Mouse (Mus musculus) heart, embryonic 13.5 days (tissue): ENCODE results near the gene Itgb4. TPM values are rescaled to one million over a fixed set of nuclear protein-coding genes. Genes with fewer than 3 reads are reported as not detected.

Experiments used
- ATAC-seq: fragments of 200-750 bp; cut with Nextera tagmentation; 2 replicates; pipeline ENCODE4 v1.8.0; 2017; ENCODE audit warnings: moderate TSS enrichment; ENCODE audit not compliant: insufficient number of reproducible peaks, low FRiP score, low TSS enrichment; ENCODE audit errors: extremely low read depth
- H3K27ac ChIP-seq: fragments of 300-500 bp; sonication (generic); replicated peaks from 2 replicates; pipeline ENCODE4 v1.5.1; 2015; ENCODE audit warnings: moderate library complexity, mild to moderate bottlenecking, inconsistent platforms
- H3K27me3 ChIP-seq: fragments of 300-500 bp; sonication (generic); replicated peaks from 2 replicates; pipeline ENCODE4 v1.6.1; 2015; ENCODE audit warnings: mild to moderate bottlenecking, inconsistent platforms
- H3K36me3 ChIP-seq: fragments of 300-500 bp; sonication (generic); 2 replicates; pipeline ENCODE4 v1.6.1; 2015; ENCODE audit warnings: mild to moderate bottlenecking, inconsistent platforms
- H3K4me1 ChIP-seq: fragments of 300-500 bp; sonication (generic); 2 replicates; pipeline ENCODE4 v1.6.1; 2015; ENCODE audit warnings: inconsistent platforms
- H3K4me2 ChIP-seq: fragments of 300-500 bp; sonication (generic); 2 replicates; pipeline ENCODE4 v1.6.1; 2015; ENCODE audit warnings: inconsistent platforms, mild to moderate bottlenecking, moderate library complexity
- H3K4me3 ChIP-seq: fragments of 300-500 bp; sonication (generic); 2 replicates; pipeline ENCODE4 v1.5.1; 2015; ENCODE audit warnings: moderate library complexity, mild to moderate bottlenecking, inconsistent platforms
- H3K9ac ChIP-seq: fragments of 300-500 bp; sonication (generic); 2 replicates; pipeline ENCODE4 v1.6.1; 2015; ENCODE audit warnings: inconsistent platforms, mild to moderate bottlenecking, moderate library complexity
- H3K9me3 ChIP-seq: fragments of 300-500 bp; sonication (generic); 2 replicates; pipeline ENCODE4 v1.6.1; 2016; ENCODE audit warnings: inconsistent platforms
- WGBS: fragments of 180-500 bp; shearing (Covaris S2); methylation state at CpG from one replicate; pipeline ENCODE4 v1.1.7; 2015; ENCODE audit warnings: mixed read lengths; 5-methylcytosine and 5-hydroxymethylcytosine counted together
- polyA plus RNA-seq: library from polyadenylated mRNA; unstranded; fragments of >200 nt; fragmentation: Nextera tagmentation; extraction: Ambion mirVana; gene quantifications from 2 replicates; pipeline ENCODE4 v1.2.1, GENCODE M21; 2015

The Itgb4 gene
- polyA plus RNA-seq, 1 experiment from 2014 or later = 1.1 TPM

GRCm38 (mm10) chr11:116053510-116054229, 79.2 kb downstream of the Itgb4 start:
- Histone ChIP-seq H3K9ac (no peak overlapping the region; the same call in 1 of the 2 replicates), H3K4me1 (peaks cover 26% of the 10 kb centered on the region), H3K9me3 (no peaks in the 10 kb centered on the region), H3K4me2 (no peak overlapping the region), H3K4me3 (no peak overlapping the region), H3K36me3 (peaks cover 100% of the 10 kb centered on the region), H3K27me3 (no peaks in the 10 kb centered on the region), H3K27ac (no peak overlapping the region)
- WGBS = 79% methylated on average over 9 of the region's 9 CpGs
- no peak for ATAC-seq

GRCm38 (mm10) chr11:116055873-116056272, 81.4 kb downstream of the Itgb4 start:
- Histone ChIP-seq H3K9me3 (no peaks in the 10 kb centered on the region), H3K9ac (no peak overlapping the region), H3K4me2 (no peak overlapping the region), H3K27ac (no peak overlapping the region), H3K4me1 (peaks cover 27% of the 10 kb centered on the region), H3K4me3 (no peak overlapping the region), H3K27me3 (no peaks in the 10 kb centered on the region), H3K36me3 (peaks cover 100% of the 10 kb centered on the region)
- WGBS = 83% methylated on average over 11 of the region's 11 CpGs
- no peak for ATAC-seq

GRCm38 (mm10) chr11:116057237-116057881, 82.8 kb downstream of the Itgb4 start:
- Histone ChIP-seq H3K27me3 (no peaks in the 10 kb centered on the region), H3K27ac (peak overlapping the region; percentile 39), H3K9ac (no peak overlapping the region), H3K4me2 (no peak overlapping the region), H3K4me1 (peaks cover 27% of the 10 kb centered on the region), H3K4me3 (no peak overlapping the region), H3K36me3 (peaks cover 100% of the 10 kb centered on the region), H3K9me3 (no peaks in the 10 kb centered on the region)
- ATAC-seq = no peak
- WGBS = 29% methylated on average over 4 of the region's 4 CpGs

Other genes starting within 250 kb of the Itgb4 start
- gene Tmem94, start 209.3 kb upstream of the Itgb4 start, polyA plus RNA-seq = 34.3 and 39.4 TPM in 2 replicates
- gene Caskin2, start 161.1 kb upstream of the Itgb4 start, polyA plus RNA-seq = 20.0 and 20.1 TPM in 2 replicates
- gene Tsen54, start 160.0 kb upstream of the Itgb4 start, polyA plus RNA-seq = 24.4 and 27.5 TPM in 2 replicates
- gene Llgl2, start 150.7 kb upstream of the Itgb4 start, polyA plus RNA-seq = 18.9 and 19.0 TPM in 2 replicates
- 0.17 and 0.27 TPM in 2 replicates for gene Myo15b, start 116.3 kb upstream of the Itgb4 start, polyA plus RNA-seq
- 20.0 and 24.2 TPM in 2 replicates for gene Smim5, start 74.7 kb upstream of the Itgb4 start, polyA plus RNA-seq
- gene Smim6, start 62.7 kb upstream of the Itgb4 start, polyA plus RNA-seq = 1.4 TPM in 2 replicates
- 23.3 and 24.8 TPM in 2 replicates for gene Sap30bp, start 41.4 kb upstream of the Itgb4 start, polyA plus RNA-seq
- gene Recql5, start 41.2 kb upstream of the Itgb4 start, polyA plus RNA-seq = 11.6 and 12.7 TPM in 2 replicates
- gene Galk1, start 38.0 kb downstream of the Itgb4 start, polyA plus RNA-seq = 150 and 178 TPM in 2 replicates
- gene H3f3b, start 53.3 kb downstream of the Itgb4 start, polyA plus RNA-seq = 647 and 691 TPM in 2 replicates
- gene Unk, start 55.6 kb downstream of the Itgb4 start, polyA plus RNA-seq = 22.8 and 23.9 TPM in 2 replicates
- 1.5 and 2.3 TPM in 2 replicates for gene Unc13d, start 103.3 kb downstream of the Itgb4 start, polyA plus RNA-seq
- 134 and 138 TPM in 2 replicates for gene Wbp2, start 112.3 kb downstream of the Itgb4 start, polyA plus RNA-seq
- 46.1 and 51.1 TPM in 2 replicates for gene Trim47, start 152.5 kb downstream of the Itgb4 start, polyA plus RNA-seq
- gene Trim65, start 156.4 kb downstream of the Itgb4 start, polyA plus RNA-seq = 4.2 and 4.3 TPM in 2 replicates
- gene Mrpl38, start 164.2 kb downstream of the Itgb4 start, polyA plus RNA-seq = 82.4 and 92.2 TPM in 2 replicates
- gene Fbf1, start 193.5 kb downstream of the Itgb4 start, polyA plus RNA-seq = 22.8 and 24.4 TPM in 2 replicates
- gene Ten1, start 224.1 kb downstream of the Itgb4 start, polyA plus RNA-seq = 82.1 and 88.7 TPM in 2 replicates
- 29.0 and 31.0 TPM in 2 replicates for gene Acox1, start 224.3 kb downstream of the Itgb4 start, polyA plus RNA-seq